Mouse (Mus musculus) spleen, adult 2 months (tissue): Measurements from ENCODE around the gene Abhd11.

Source experiments
- CTCF ChIP-seq: fragments of 200-500 bp; IDR thresholded peaks from 2 replicates; pipeline ENCODE4 v1.5.1; 2011; ENCODE audit warnings: mild to moderate bottlenecking, inconsistent platforms; ENCODE audit not compliant: insufficient read depth, insufficient read length, insufficient replicate concordance; ENCODE audit errors: extremely low read depth
- POLR2A ChIP-seq: fragments of 200-500 bp; IDR thresholded peaks from 2 replicates; pipeline ENCODE4 v1.6.1; 2011; ENCODE audit warnings: low read depth, low read length, inconsistent platforms

DNA sequence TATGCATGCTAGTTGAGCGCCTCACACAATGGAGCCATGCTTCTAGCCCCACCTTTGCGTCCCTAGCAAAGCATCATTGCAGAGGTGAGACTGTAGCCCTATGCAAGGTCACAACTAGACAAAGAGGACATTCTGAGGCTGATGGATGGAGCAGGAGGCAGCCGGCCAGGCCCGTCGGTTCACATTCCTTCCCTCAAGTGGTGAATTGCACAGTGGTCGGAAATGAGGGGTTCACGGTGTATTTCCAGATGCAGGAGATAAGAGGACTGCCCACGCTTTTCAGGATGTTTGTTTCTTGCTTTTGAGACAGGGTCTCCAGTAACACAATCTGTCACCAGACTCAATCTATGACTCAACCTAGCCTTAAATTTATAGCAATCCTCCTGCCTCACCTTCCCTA is 38.3 kb upstream of the Abhd11 start:
- TF ChIP-seq POLR2A (no peak), CTCF (no peak)
